Mouse (Mus musculus) megakaryocyte, embryonic 14.5 days (primary cell): ENCODE results near the gene Tcp11x2. TPM values are rescaled to one million over a fixed set of nuclear protein-coding genes. Genes with fewer than 3 reads are reported as not detected.

Source experiments
- H3K27me3 ChIP-seq: replicated peaks from 2 replicates; pipeline ENCODE3; 2012; ENCODE audit warnings: inconsistent platforms
- H3K36me3 ChIP-seq: replicated peaks from 2 replicates; pipeline ENCODE3; 2012; ENCODE audit warnings: low read length, inconsistent platforms, mixed read lengths
- H3K4me1 ChIP-seq: 2 replicates; pipeline ENCODE4 v1.6.1; 2012; ENCODE audit warnings: inconsistent platforms
- H3K4me3 ChIP-seq: replicated peaks from 2 replicates; pipeline ENCODE3; 2012; ENCODE audit warnings: moderate library complexity, mild to moderate bottlenecking, inconsistent platforms
- H3K9me3 ChIP-seq: 2 replicates; pipeline ENCODE4 v1.6.1; 2012; ENCODE audit warnings: inconsistent platforms
- FLI1 ChIP-seq: IDR thresholded peaks from 2 replicates; pipeline ENCODE4 v1.6.1; 2012; ENCODE audit warnings: low read length, inconsistent platforms, mixed read lengths
- GATA1 ChIP-seq: IDR thresholded peaks from 3 replicates; pipeline ENCODE4 v1.6.1; 2012; ENCODE audit warnings: mixed read lengths, low read length, inconsistent platforms, borderline replicate concordance
- polyA plus RNA-seq: library from polyadenylated mRNA; stranded (reverse); fragments of >175 nt; gene quantifications from 2 replicates; pipeline ENCODE4 v1.2.3, GENCODE M21; 2012; ENCODE audit warnings: low replicate concordance; ENCODE audit not compliant: insufficient read depth

Gene Tcp11x2
- polyA plus RNA-seq, 1 experiment, result not detected

GRCm38 (mm10) chrX:135681858-135682257, 11.7 kb downstream of the Tcp11x2 start:
- Histone ChIP-seq H3K4me1 (no peaks in the 10 kb centered on the region), H3K36me3 (no peaks in the 10 kb centered on the region), H3K27me3 (peaks cover 2% of the 10 kb centered on the region), H3K4me3 (no peak overlapping the region), H3K9me3 (peaks cover 22% of the 10 kb centered on the region)
- TF ChIP-seq GATA1 (no peak), FLI1 (no peak)

GRCm38 (mm10) chrX:135652173-135652772, 41.3 kb downstream of the Tcp11x2 start:
- H3K27me3 ChIP-seq, result peaks cover 2% of the 10 kb centered on the region
- H3K4me3 ChIP-seq, result no peak overlapping the region
- H3K4me1 ChIP-seq, result no peaks in the 10 kb centered on the region
- H3K9me3 ChIP-seq, result no peaks in the 10 kb centered on the region
- no peaks in the 10 kb centered on the region for H3K36me3 ChIP-seq
- TF ChIP-seq FLI1 (no peak), GATA1 (no peak)

- Histone ChIP-seq H3K36me3 (no peaks in the 10 kb centered on the region), H3K4me1 (no peaks in the 10 kb centered on the region), H3K4me3 (no peak within 1 kb of the TSS), H3K9me3 (no peaks in the 10 kb centered on the region), H3K27me3 (peaks cover under 1% of the 10 kb centered on the region)
- TF ChIP-seq FLI1, result no peak
- no peak for TF ChIP-seq GATA1
Measured at GRCm38 (mm10) chrX:135627605-135628004, 66.0 kb downstream of the Tcp11x2 start, which contains the start of gene Prame. Gene Prame (minus strand): TSS chrX:135627705.

Other genes with a start within 250 kb of the Tcp11x2 start
- gene AV320801, start 199.2 kb downstream of the Tcp11x2 start, polyA plus RNA-seq, result not detected in 2 replicates
- gene Nxf7, start 95.0 kb downstream of the Tcp11x2 start, polyA plus RNA-seq, result not detected in 2 replicates
- not detected in 2 replicates for gene Prame, start 66.1 kb downstream of the Tcp11x2 start, polyA plus RNA-seq
- not detected in 2 replicates for gene Tmsb15a, start 31.5 kb upstream of the Tcp11x2 start, polyA plus RNA-seq
- not detected in 2 replicates for gene Armcx5, start 48.9 kb upstream of the Tcp11x2 start, polyA plus RNA-seq
- gene Gprasp1, start 48.9 kb upstream of the Tcp11x2 start, polyA plus RNA-seq, result 2.6 and 3.0 TPM in 2 replicates
- 1.7 and 4.1 TPM in 2 replicates for gene Bhlhb9, start 103.8 kb upstream of the Tcp11x2 start, polyA plus RNA-seq
- not detected in 2 replicates for gene Gprasp2, start 145.2 kb upstream of the Tcp11x2 start, polyA plus RNA-seq